Mouse (Mus musculus): ENCODE results near the gene Ssh2.

DNA sequence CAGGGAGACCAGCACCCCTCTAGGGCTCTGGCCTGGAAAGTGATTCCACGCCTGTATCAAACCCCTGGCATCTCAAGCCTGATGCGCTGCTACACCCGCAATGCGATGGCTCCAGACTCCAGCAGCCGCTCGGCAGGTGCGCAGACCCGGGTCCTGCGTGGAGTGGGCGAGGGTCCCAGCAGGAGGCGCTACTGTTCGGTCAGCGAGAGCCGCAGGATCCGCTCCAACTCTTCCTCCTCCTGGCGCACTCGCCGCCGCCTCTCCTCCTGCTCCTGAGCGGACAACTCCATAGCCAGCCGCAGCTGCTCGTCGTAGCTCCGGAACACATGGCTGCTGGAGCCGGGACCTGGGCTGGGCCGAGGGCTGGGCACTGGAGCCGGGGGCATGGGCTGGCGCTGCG lies 255.3 kb downstream of the Ssh2 start:
- TF ChIP-seq CTCF (IDR thresholded peaks at IDR 0.05; ENCODE audit: low read depth, low read length) (peak; percentile 40), POLR2A (IDR thresholded peaks at IDR 0.05; ENCODE audit: insufficient read depth, low read length) (no peak), EP300 (IDR thresholded peaks at IDR 0.05; ENCODE audit: insufficient read depth, low read depth, low read length) (0 out of 2 replicates have a peak, but pooled peaks have one; percentile 4)
